Mouse (Mus musculus) midbrain, postnatal 0 days (tissue): Measurements from ENCODE around the gene Hypm. TPM values are rescaled to one million over a fixed set of nuclear protein-coding genes. Genes with fewer than 3 reads are reported as not detected.

ENCODE experiments used
- ATAC-seq: fragments of 200-750 bp; cut with Nextera tagmentation; 2 replicates; pipeline ENCODE4 v1.8.0; 2017; ENCODE audit warnings: moderate number of reproducible peaks, mild to moderate bottlenecking, moderate TSS enrichment, moderate library complexity; ENCODE audit not compliant: low FRiP score
- DNase-seq: peaks from one replicate; pipeline ENCODE4 v3.0.0-alpha.2; 2015; ENCODE audit warnings: low spot score
- H3K27ac ChIP-seq: fragments of 300-500 bp; sonication (generic); 2 replicates; pipeline ENCODE4 v1.5.1; 2014; ENCODE audit warnings: low read depth, mild to moderate bottlenecking, low read length, mixed read lengths
- H3K27me3 ChIP-seq: fragments of 300-500 bp; sonication (generic); 2 replicates; pipeline ENCODE4 v1.6.1; 2014; ENCODE audit warnings: low read length, control low read depth, mixed read lengths; ENCODE audit not compliant: insufficient read depth
- H3K36me3 ChIP-seq: fragments of 300-500 bp; sonication (generic); 2 replicates; pipeline ENCODE4 v1.6.1; 2014; ENCODE audit warnings: low read length, control low read depth, mixed read lengths; ENCODE audit not compliant: insufficient read depth
- H3K4me1 ChIP-seq: fragments of 300-500 bp; sonication (generic); 2 replicates; pipeline ENCODE4 v1.6.1; 2014; ENCODE audit warnings: mild to moderate bottlenecking, control low read depth, antibody characterized with exemption, low read length, mixed read lengths; ENCODE audit not compliant: insufficient read depth
- H3K4me2 ChIP-seq: fragments of 300-500 bp; sonication (generic); 2 replicates; pipeline ENCODE4 v1.6.1; 2014; ENCODE audit warnings: low read depth, mild to moderate bottlenecking, low read length, mixed read lengths; ENCODE audit not compliant: poor library complexity, severe bottlenecking
- H3K4me3 ChIP-seq: fragments of 300-500 bp; sonication (generic); 2 replicates; pipeline ENCODE4 v1.5.1; 2014; ENCODE audit warnings: low read depth, mild to moderate bottlenecking, low read length, moderate library complexity
- H3K9ac ChIP-seq: fragments of 300-500 bp; sonication (generic); replicated peaks from 2 replicates; pipeline ENCODE4 v1.6.1; 2014; ENCODE audit warnings: mild to moderate bottlenecking, low read length, moderate library complexity, mixed read lengths; ENCODE audit not compliant: poor library complexity, severe bottlenecking
- H3K9me3 ChIP-seq: fragments of 300-500 bp; sonication (generic); 2 replicates; pipeline ENCODE4 v1.6.1; 2016; ENCODE audit warnings: low read length, control low read depth
- CTCF ChIP-seq: IDR thresholded peaks from 2 replicates; pipeline ENCODE4 v1.5.1; 2016; ENCODE audit warnings: antibody characterized with exemption, mild to moderate bottlenecking
- WGBS: fragments of 180-500 bp; shearing (Covaris S2); extraction: QIAGEN DNeasy Blood & Tissue Kit; methylation state at CpG from one replicate; pipeline ENCODE4 v1.1.7; 2014; 5-methylcytosine and 5-hydroxymethylcytosine counted together
- polyA plus RNA-seq: library from polyadenylated mRNA; unstranded; fragments of >200 nt; fragmentation: Nextera tagmentation; extraction: Ambion mirVana; gene quantifications from 2 replicates; pipeline ENCODE4 v1.2.1, GENCODE M21; 2015
- total RNA-seq: library from RNA; depleted of rRNA; stranded (reverse); fragments of >200 nt; gene quantifications from 2 replicates; pipeline ENCODE4 v1.2.3, GENCODE M21; 2014; rRNA removed

The Hypm gene
- total RNA-seq (not detected in 2 replicates), polyA plus RNA-seq (not detected in 2 replicates)

DNA sequence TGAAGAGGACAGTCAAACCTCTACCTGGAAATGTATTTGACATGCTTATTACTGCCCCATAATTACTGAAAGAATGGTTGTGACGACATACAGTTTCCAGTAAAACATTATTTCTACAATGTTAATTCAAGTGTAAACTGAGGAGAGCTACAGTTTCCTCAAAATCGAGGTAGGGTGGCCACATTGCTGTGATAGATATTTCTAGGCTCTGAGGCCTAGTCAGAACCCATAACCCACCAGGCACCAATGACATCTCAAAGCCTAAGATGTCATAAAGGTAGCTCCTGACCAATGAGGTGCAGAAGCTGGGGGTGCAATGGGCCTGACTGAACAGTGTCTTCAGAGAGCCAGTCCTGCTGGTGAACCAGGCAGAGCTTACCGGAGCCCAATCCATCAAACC is at the start of gene Hypm:
Gene Hypm, plus strand, starts transcription at position 301 of the 400 bp plus-strand sequence.
- WGBS, result 76% methylated on average over 3 of the region's 3 CpGs
- no peak within 1 kb of the TSS for H3K4me2 ChIP-seq
- DNase-seq, result no peak

GRCm38 (mm10) chrX:9810101-9810500 is 36.6 kb upstream of the Hypm start:
- Histone ChIP-seq H3K4me3 (no peak overlapping the region), H3K9ac (no peak overlapping the region), H3K36me3 (no peaks in the 10 kb centered on the region), H3K9me3 (no peaks in the 10 kb centered on the region), H3K27me3 (no peaks in the 10 kb centered on the region), H3K4me2 (no peak overlapping the region), H3K27ac (no peak overlapping the region), H3K4me1 (no peaks in the 10 kb centered on the region)
- 81% methylated on average over 1 of the region's 1 CpGs for WGBS
- TF ChIP-seq CTCF, result no peak
- ATAC-seq, result no peak
- no peak for DNase-seq

More for the DNA sequence above, at the start of gene Hypm:
- H3K4me3 ChIP-seq, result no peak within 1 kb of the TSS
- H3K27me3 ChIP-seq, result no peaks in the 10 kb centered on the region
- H3K9ac ChIP-seq, result no peak within 1 kb of the TSS
- no peak for TF ChIP-seq CTCF
- no peaks in the 10 kb centered on the region for H3K36me3 ChIP-seq
- H3K4me1 ChIP-seq, result no peaks in the 10 kb centered on the region
- no peak for ATAC-seq
- no peaks in the 10 kb centered on the region for H3K9me3 ChIP-seq
- H3K27ac ChIP-seq, result no peak within 1 kb of the TSS

DNA sequence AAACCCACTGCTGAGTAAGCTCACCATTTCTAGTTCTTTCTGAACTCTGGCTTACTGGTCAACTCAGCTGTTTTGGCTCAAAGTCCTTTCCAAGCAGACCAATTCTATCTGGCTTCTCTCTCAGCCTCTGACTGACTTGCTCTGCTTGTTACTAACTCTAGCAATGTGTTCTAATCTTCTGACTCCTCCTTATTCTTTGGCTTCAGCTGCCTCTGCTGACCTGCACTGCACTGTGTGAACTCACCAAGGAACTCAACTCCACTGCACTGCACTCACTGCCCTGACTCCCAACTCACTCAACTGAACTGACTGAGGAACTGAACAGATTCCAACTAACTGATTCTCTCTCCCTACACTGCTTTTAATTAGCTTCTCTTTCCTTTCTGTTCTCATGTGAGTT is 34.3 kb upstream of the Hypm start:
- Histone ChIP-seq H3K36me3 (no peaks in the 10 kb centered on the region), H3K27ac (no peak overlapping the region), H3K4me2 (no peak overlapping the region), H3K9ac (no peak overlapping the region), H3K4me1 (no peaks in the 10 kb centered on the region), H3K4me3 (no peak overlapping the region), H3K27me3 (no peaks in the 10 kb centered on the region), H3K9me3 (no peaks in the 10 kb centered on the region)
- TF ChIP-seq CTCF, result no peak
- ATAC-seq (no peak), DNase-seq (no peak)

GRCm38 (mm10) chrX:9834779-9835178 is 11.9 kb upstream of the Hypm start:
- Histone ChIP-seq H3K27me3 (no peaks in the 10 kb centered on the region), H3K4me2 (no peak overlapping the region), H3K4me1 (no peaks in the 10 kb centered on the region), H3K9ac (no peak overlapping the region), H3K36me3 (no peaks in the 10 kb centered on the region), H3K4me3 (no peak overlapping the region), H3K27ac (no peak overlapping the region), H3K9me3 (no peaks in the 10 kb centered on the region)
- no peak for TF ChIP-seq CTCF
- ATAC-seq (no peak), DNase-seq (no peak)
- 79% methylated on average over 2 of the region's 2 CpGs for WGBS

DNA sequence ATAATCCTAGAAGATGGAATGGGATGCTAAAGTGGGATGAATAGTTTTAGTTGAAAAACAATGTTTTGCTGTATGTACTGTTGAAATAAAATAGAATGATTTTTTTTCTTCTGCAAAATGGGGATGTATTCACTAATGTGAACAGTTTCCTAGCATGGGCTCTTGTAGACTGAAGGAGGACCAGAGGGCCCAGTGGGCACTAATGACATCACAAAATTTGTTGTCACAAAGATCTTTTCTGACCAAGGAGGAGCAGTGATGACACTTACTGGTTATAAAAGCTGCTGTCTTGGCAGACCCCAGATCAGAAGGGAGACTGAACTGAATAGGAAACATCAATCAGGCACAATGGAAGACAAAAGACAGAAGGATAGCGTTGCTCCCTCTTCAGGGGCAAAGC is 2.7 kb downstream of the Hypm start, which contains the start of gene H2al3:
Gene H2al3, plus strand, starts transcription at position 301 of the 400 bp plus-strand sequence.
- 53% methylated on average over 1 of the region's 1 CpGs for WGBS
- H3K27ac ChIP-seq, result no peak within 1 kb of the TSS
- no peak within 1 kb of the TSS for H3K4me3 ChIP-seq
- ATAC-seq (no peak), DNase-seq (no peak)
- TF ChIP-seq CTCF, result no peak
- no peak within 1 kb of the TSS for H3K9ac ChIP-seq
- H3K27me3 ChIP-seq, result no peaks in the 10 kb centered on the region
- H3K9me3 ChIP-seq, result no peaks in the 10 kb centered on the region
- H3K4me2 ChIP-seq, result no peak within 1 kb of the TSS
- H3K4me1 ChIP-seq, result no peaks in the 10 kb centered on the region
- H3K36me3 ChIP-seq, result no peaks in the 10 kb centered on the region

GRCm38 (mm10) chrX:9861859-9862258 is 15.1 kb downstream of the Hypm start:
- no peak for TF ChIP-seq CTCF
- Histone ChIP-seq H3K27me3 (no peaks in the 10 kb centered on the region), H3K4me3 (no peak overlapping the region), H3K9me3 (no peaks in the 10 kb centered on the region), H3K27ac (no peak overlapping the region), H3K4me1 (no peaks in the 10 kb centered on the region), H3K4me2 (no peak overlapping the region), H3K36me3 (no peaks in the 10 kb centered on the region), H3K9ac (no peak overlapping the region)
- DNase-seq, result no peak
- no peak for ATAC-seq
- 85% methylated on average over 2 of the region's 2 CpGs for WGBS
